Mouse (Mus musculus) heart, embryonic 14.5 days (tissue): ENCODE results near the gene Sntg2. TPM values are rescaled to one million over a fixed set of nuclear protein-coding genes. Genes with fewer than 3 reads are reported as not detected.

Source experiments
- ATAC-seq: fragments of 200-750 bp; cut with Nextera tagmentation; 2 replicates; pipeline ENCODE4 v1.8.0; 2017; ENCODE audit warnings: low read depth, moderate TSS enrichment; ENCODE audit not compliant: insufficient number of reproducible peaks, insufficient read depth, low FRiP score
- H3K27ac ChIP-seq, 2 experiments: fragments of 200-500 bp in 1 of 2; fragments of 300-500 bp in 1 of 2; sonication (generic) in 1 of 2; replicated peaks in 1 of 2; 2 replicates each; pipeline ENCODE4 v1.5.1; 2012 to 2014; ENCODE audit warnings: low read depth in 2 of 2, low read length in 2 of 2, control low read depth in 1 of 2, mild to moderate bottlenecking in 1 of 2, mixed read lengths in 1 of 2; ENCODE audit not compliant: control insufficient read depth in 1 of 2, insufficient read depth in 1 of 2
- H3K27me3 ChIP-seq: fragments of 300-500 bp; sonication (generic); 2 replicates; pipeline ENCODE4 v1.6.1; 2014; ENCODE audit warnings: mild to moderate bottlenecking, low read length, control low read depth; ENCODE audit not compliant: control insufficient read depth, insufficient read depth
- H3K36me3 ChIP-seq: fragments of 300-500 bp; sonication (generic); 2 replicates; pipeline ENCODE4 v1.6.1; 2014; ENCODE audit warnings: mild to moderate bottlenecking, control low read depth, low read length, mixed read lengths; ENCODE audit not compliant: control insufficient read depth, insufficient read depth
- H3K4me1 ChIP-seq, 2 experiments: fragments of 200-500 bp in 1 of 2; fragments of 300-500 bp in 1 of 2; sonication (generic) in 1 of 2; 2 replicates each; pipeline ENCODE4 v1.6.1; 2012 to 2014; ENCODE audit warnings: low read length in 2 of 2, control low read depth in 1 of 2, mixed read lengths in 1 of 2; ENCODE audit not compliant: control insufficient read depth in 2 of 2, insufficient read depth in 2 of 2
- H3K4me2 ChIP-seq: fragments of 300-500 bp; sonication (generic); 2 replicates; pipeline ENCODE4 v1.6.1; 2014; ENCODE audit warnings: mild to moderate bottlenecking, low read length
- H3K4me3 ChIP-seq, 2 experiments: fragments of 200-500 bp in 1 of 2; fragments of 300-500 bp in 1 of 2; sonication (generic) in 1 of 2; 2 replicates each; pipeline ENCODE4 v1.5.1; 2012 to 2014; ENCODE audit warnings: low read length in 2 of 2, mild to moderate bottlenecking in 2 of 2, control low read depth in 1 of 2, low read depth in 1 of 2, moderate library complexity in 1 of 2; ENCODE audit not compliant: control insufficient read depth in 1 of 2, insufficient read depth in 1 of 2
- H3K9ac ChIP-seq: fragments of 300-500 bp; sonication (generic); 2 replicates; pipeline ENCODE4 v1.6.1; 2014; ENCODE audit warnings: mild to moderate bottlenecking, low read length
- H3K9me3 ChIP-seq: fragments of 300-500 bp; sonication (generic); 2 replicates; pipeline ENCODE4 v1.6.1; 2016; ENCODE audit warnings: low read length, control low read depth; ENCODE audit not compliant: control insufficient read depth
- WGBS: fragments of 180-500 bp; shearing (Covaris S2); extraction: QIAGEN DNeasy Blood & Tissue Kit; methylation state at CpG from one replicate; pipeline ENCODE4 v1.1.7; 2014; 5-methylcytosine and 5-hydroxymethylcytosine counted together
- polyA plus RNA-seq: library from polyadenylated mRNA; unstranded; fragments of >200 nt; fragmentation: Nextera tagmentation; extraction: Ambion mirVana; gene quantifications from 2 replicates; pipeline ENCODE4 v1.2.1, GENCODE M21; 2014

Gene Sntg2
- polyA plus RNA-seq, 1 experiment from 2014 or later, result 4.3 TPM

DNA sequence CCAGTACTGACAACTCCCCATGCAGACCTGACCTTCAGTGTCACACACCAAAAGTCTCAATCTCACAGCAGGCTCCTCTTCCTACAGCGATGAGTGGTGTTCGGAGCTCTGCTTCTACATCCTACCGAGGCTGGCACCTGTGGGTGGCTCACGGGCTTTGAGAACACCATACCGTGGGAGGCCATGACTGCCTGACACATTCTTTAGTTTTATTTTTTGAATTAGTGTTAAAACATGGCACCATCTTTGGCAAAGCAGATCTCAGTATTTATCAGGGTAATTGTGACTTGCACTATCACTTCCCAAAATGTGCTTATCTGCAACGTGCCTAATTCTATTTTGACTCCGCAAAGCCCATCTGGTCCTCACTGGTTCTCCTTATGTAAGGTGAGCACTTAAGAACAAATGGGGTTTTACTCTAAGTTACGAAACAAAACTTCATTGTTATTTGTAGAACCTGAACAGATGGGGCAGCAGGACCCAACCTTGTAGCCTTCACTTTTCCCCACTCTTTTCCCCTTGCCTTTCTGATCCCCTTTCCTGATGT lies 121.8 kb downstream of the Sntg2 start:
- 82% methylated on average over 8 of the region's 8 CpGs for WGBS
- Histone ChIP-seq H3K36me3 (no peaks in the 10 kb centered on the region), H3K9ac (no peak overlapping the region), H3K4me3 (no peak overlapping the region), H3K4me1 (no peaks in the 10 kb centered on the region), H3K27me3 (no peaks in the 10 kb centered on the region), H3K4me2 (no peak overlapping the region), H3K9me3 (no peaks in the 10 kb centered on the region), H3K27ac (no peak overlapping the region)
- no peak for ATAC-seq

DNA sequence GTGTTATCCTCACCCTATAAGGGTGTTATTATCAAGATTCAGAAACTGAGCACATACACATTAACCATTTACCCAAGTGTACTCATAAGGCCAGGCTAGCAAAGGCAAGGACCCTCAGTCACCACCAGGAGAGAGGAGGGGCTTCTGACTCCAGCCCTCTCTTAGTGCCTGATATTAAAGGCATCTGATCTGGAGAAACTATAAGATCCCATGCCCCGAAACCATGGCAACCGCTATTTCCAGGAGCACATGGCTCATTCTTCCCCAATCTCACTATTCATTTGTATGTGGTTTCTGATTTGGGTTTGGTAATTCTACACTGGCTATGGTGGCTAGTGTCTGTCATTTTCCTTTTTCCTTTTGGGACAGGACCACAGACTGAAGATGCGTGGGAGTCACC lies 124.1 kb downstream of the Sntg2 start:
- Histone ChIP-seq H3K27me3 (no peaks in the 10 kb centered on the region), H3K36me3 (no peaks in the 10 kb centered on the region), H3K4me1 (peaks cover 0 to 5% of the 10 kb centered on the region in 2 experiments; a peak in 2 of 4 replicates), H3K9me3 (no peaks in the 10 kb centered on the region), H3K27ac (no peak overlapping the region), H3K9ac (no peak overlapping the region), H3K4me3 (no peak overlapping the region), H3K4me2 (no peak overlapping the region)
- WGBS, result 87% methylated on average over 3 of the region's 3 CpGs
- no peak for ATAC-seq

DNA sequence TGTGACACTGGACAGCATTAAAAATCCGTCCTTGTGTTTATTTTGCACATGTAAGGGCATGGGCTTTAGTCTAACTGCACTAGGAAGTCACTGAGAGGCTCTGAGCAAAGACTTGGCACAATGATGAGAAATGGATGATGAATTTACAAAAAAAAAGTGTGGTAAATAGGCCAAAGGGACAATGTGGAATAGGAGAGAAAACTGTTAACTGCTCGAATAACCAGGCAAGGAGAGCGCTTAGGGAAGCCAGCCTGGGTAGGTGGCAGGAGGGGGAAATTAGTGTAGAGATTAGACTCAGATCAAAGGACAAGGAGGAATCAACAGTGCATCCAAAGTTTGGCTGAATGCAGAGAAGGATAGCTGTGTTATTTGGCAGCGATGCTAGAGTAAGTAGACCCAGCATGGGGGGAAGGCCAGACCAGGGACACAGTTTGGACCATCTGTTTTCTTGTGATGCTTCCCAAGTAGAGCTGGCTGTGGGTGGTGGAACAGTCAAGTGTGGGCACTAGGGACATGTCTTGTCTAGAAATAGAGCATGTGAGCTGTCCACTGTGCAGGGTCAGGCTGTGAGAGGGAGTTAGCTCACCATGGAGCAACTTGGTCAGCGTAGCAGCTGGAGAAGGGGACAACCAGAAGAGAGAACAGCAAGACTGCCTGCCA lies 126.8 kb downstream of the Sntg2 start:
- no peak for ATAC-seq
- Histone ChIP-seq H3K9me3 (no peaks in the 10 kb centered on the region), H3K4me3 (no peak overlapping the region), H3K27me3 (no peaks in the 10 kb centered on the region), H3K4me2 (no peak overlapping the region), H3K9ac (no peak overlapping the region), H3K36me3 (no peaks in the 10 kb centered on the region), H3K4me1 (peaks cover 0 to 6% of the 10 kb centered on the region in 2 experiments; a peak in 2 of 4 replicates), H3K27ac (no peak overlapping the region)
- 75% methylated on average over 5 of the region's 5 CpGs for WGBS

DNA sequence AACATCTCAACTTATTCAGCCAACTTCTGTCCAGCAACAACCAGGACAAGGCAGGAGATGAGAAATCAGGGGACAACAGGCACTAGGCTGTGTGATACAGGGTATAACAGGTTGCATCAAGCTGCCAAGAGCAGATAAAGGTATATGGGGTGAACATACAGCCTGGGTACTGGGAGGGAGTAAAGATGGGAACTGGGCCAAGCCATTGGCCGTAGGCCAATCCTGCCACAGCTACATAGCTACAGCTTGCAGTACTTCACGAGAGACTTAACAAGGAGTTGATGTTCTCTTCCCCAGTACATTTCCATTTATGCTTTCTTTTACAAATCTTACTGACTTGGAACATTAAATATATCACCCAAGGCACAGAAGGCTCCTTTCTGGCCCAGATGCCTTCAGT lies 129.0 kb downstream of the Sntg2 start:
- no peak overlapping the region for H3K4me3 ChIP-seq
- H3K36me3 ChIP-seq, result no peaks in the 10 kb centered on the region
- H3K4me2 ChIP-seq, result no peak overlapping the region
- no peaks in the 10 kb centered on the region for H3K27me3 ChIP-seq
- no peak for ATAC-seq
- H3K9ac ChIP-seq, result no peak overlapping the region
- no peaks in the 10 kb centered on the region for H3K9me3 ChIP-seq
- peaks cover 0 to 6% of the 10 kb centered on the region in 2 experiments; a peak in 2 of 4 replicates for H3K4me1 ChIP-seq
- 23% methylated on average over 2 of the region's 2 CpGs for WGBS
- no peak overlapping the region for H3K27ac ChIP-seq

DNA sequence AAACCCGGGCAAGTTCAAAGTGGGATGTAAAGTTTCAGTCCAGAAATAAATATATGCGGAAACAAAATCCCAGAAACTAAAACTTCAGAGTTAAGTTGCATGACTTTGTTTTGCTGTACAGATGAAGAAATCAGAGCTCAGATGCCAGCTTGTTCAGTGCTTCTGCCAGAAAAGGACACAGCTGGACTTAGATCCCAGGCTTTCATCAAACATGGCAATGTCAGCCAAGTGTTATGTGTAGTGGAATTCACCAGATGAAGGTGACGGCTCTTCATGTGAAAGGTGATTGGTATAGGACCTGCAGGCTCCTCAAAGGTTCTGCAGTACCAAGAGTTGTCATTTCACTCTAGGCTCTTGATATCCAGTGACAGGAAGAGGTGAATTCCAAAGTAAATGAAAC lies 132.3 kb downstream of the Sntg2 start:
- H3K27me3 ChIP-seq, result no peaks in the 10 kb centered on the region
- H3K4me1 ChIP-seq, result peaks cover 0 to 6% of the 10 kb centered on the region in 2 experiments; a peak in 2 of 4 replicates
- no peaks in the 10 kb centered on the region for H3K36me3 ChIP-seq
- 74% methylated on average over 3 of the region's 3 CpGs for WGBS
- no peak overlapping the region for H3K4me3 ChIP-seq
- no peak overlapping the region for H3K4me2 ChIP-seq
- no peak overlapping the region for H3K27ac ChIP-seq
- no peak for ATAC-seq
- no peak overlapping the region for H3K9ac ChIP-seq
- no peaks in the 10 kb centered on the region for H3K9me3 ChIP-seq

DNA sequence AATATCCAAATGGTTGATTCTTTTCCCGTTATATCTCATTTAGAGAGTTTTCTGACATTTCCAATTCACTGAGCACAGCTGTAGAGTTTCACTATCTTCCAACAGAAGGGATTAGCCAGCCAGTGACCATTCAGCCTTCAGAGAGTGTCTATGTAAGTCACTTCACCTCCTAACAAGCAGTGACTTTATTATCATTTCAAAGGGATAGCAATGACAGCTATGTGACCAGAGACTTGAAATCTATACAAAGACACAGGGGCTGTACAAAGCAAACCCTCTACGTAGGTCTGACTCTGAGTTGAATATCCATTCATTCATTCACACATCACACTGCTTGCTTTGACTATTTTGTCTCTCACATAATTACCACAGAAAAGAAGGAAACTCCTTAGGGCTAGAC lies 138.2 kb downstream of the Sntg2 start:
- Histone ChIP-seq H3K4me1 (no peaks in the 10 kb centered on the region), H3K27me3 (no peaks in the 10 kb centered on the region), H3K4me3 (no peak overlapping the region), H3K4me2 (no peak overlapping the region), H3K9ac (no peak overlapping the region), H3K27ac (no peak overlapping the region), H3K9me3 (no peaks in the 10 kb centered on the region), H3K36me3 (no peaks in the 10 kb centered on the region)
- WGBS, result 57% methylated on average over 2 of the region's 2 CpGs
- no peak for ATAC-seq

DNA sequence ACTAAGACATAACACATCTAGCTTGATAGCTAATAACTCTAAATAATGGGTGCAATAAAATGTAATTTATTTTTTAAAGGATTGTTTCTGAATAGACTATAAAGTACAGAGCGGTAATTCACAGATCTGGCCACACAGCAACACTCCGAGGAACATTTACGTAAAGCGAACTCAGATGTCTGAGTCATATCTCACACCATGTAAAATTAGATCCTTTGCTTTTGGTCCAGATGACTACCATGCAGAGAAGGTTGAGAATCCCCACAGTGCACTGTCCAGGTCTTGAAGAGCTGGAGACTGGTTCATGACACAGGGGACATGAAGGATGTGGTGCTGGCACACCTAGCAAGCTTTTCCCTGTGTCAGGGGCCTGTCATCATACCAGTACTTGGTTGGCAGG lies 145.2 kb downstream of the Sntg2 start:
- Histone ChIP-seq H3K4me3 (no peak overlapping the region), H3K9ac (no peak overlapping the region), H3K27ac (no peak overlapping the region), H3K27me3 (no peaks in the 10 kb centered on the region), H3K4me1 (no peaks in the 10 kb centered on the region), H3K36me3 (no peaks in the 10 kb centered on the region), H3K9me3 (no peaks in the 10 kb centered on the region), H3K4me2 (no peak overlapping the region)
- WGBS, result 94% methylated on average over 4 of the region's 4 CpGs
- no peak for ATAC-seq

DNA sequence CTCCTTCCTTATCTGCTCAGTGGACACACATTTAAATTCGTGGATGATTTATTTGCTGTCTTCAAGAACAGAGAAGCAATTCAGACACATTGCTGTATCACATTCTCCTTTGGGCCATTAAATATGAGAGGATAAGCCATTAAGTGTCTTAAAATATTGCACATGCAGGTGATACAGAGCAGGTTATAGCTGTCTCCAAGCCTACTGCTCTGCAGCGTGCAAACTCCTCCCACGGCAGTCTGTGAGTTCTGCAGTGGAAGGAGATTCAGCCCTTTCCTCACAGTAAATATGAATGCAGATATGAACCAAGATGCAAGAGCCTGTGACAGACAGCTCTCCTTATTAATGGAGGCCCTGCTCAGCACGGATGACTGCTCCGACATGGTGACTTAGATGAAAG lies 146.9 kb downstream of the Sntg2 start:
- no peak overlapping the region for H3K27ac ChIP-seq
- H3K36me3 ChIP-seq, result no peaks in the 10 kb centered on the region
- 75% methylated on average over 5 of the region's 5 CpGs for WGBS
- H3K27me3 ChIP-seq, result no peaks in the 10 kb centered on the region
- no peak overlapping the region for H3K4me3 ChIP-seq
- H3K9me3 ChIP-seq, result no peaks in the 10 kb centered on the region
- no peak for ATAC-seq
- H3K4me1 ChIP-seq, result no peaks in the 10 kb centered on the region
- H3K4me2 ChIP-seq, result no peak overlapping the region
- H3K9ac ChIP-seq, result no peak overlapping the region
